Mouse (Mus musculus): ENCODE results near the gene Runx3.

- TF ChIP-seq CTCF (IDR thresholded peaks at IDR 0.05; ENCODE audit: extremely low read depth, insufficient read depth, low read length) (no peak), POLR2A (IDR thresholded peaks at IDR 0.05; ENCODE audit: extremely low read depth, insufficient read depth, low read length) (no peak)
Observed at GRCm38 (mm10) chr4:135102761-135103160, 17.7 kb upstream of the Runx3 start.

Data from cortical plate, adult 2 months (tissue).